Mouse (Mus musculus): ENCODE results near the gene Fbn1. TPM values are rescaled to one million over a fixed set of nuclear protein-coding genes. Genes with fewer than 3 reads are reported as not detected.
"Not testable (repeated sequence)": the region's sequence is repeated elsewhere in the genome, so short reads cannot be mapped to it uniquely, and the experiment has no call there.

The Fbn1 gene
- polyA plus RNA-seq, 1 experiment from 2014 or later = 25.5 TPM

- no peaks in the 10 kb centered on the region for H3K27me3 ChIP-seq
- DNase-seq (ENCODE audit: low read depth, low spot score) = peak; percentile 97
- CTCF ChIA-PET = interaction anchor here (1.1 kb wide), 1 partner anchor 43 kb away, joined by 3 read pairs; no protein-coding TSS in a partner anchor
- POLR2A ChIA-PET = no interaction called here
- no peak for TF ChIP-seq CTCF (IDR thresholded peaks at IDR 0.05)
- in situ Hi-C loops (cut with MboI; ENCODE audit: low pct_unique_long_range_greater_than_20kb) = no loop called here
- peak; percentile 87 for ATAC-seq
Measured at GRCm38 (mm10) chr2:125301877-125302624, 205.7 kb downstream of the Fbn1 start.

GRCm38 (mm10) chr2:125298841-125299240 lies 209.0 kb downstream of the Fbn1 start:
- in situ Hi-C loops (cut with MboI; ENCODE audit: low pct_unique_long_range_greater_than_20kb) = no loop called here
- DNase-seq (ENCODE audit: low read depth, low spot score) (no peak), ATAC-seq (no peak)
- H3K27me3 ChIP-seq = no peaks in the 10 kb centered on the region
- ChIA-PET POLR2A (no interaction called here), CTCF (interaction anchor here (1.0 kb wide), 1 partner anchor 19 kb away, joined by 3 read pairs; no protein-coding TSS in a partner anchor)
- no peak for TF ChIP-seq CTCF (IDR thresholded peaks at IDR 0.05)

GRCm38 (mm10) chr2:125295526-125295925 lies 212.3 kb downstream of the Fbn1 start:
- in situ Hi-C loops (cut with MboI; ENCODE audit: low pct_unique_long_range_greater_than_20kb) = no loop called here
- ATAC-seq = no peak
- TF ChIP-seq CTCF (IDR thresholded peaks at IDR 0.05) = no peak
- DNase-seq (ENCODE audit: low read depth, low spot score) = no peak
- ChIA-PET POLR2A (no interaction called here), CTCF (no interaction called here)
- H3K27me3 ChIP-seq = no peaks in the 10 kb centered on the region

GRCm38 (mm10) chr2:125293969-125294491 lies 213.8 kb downstream of the Fbn1 start:
- in situ Hi-C loops (cut with MboI; ENCODE audit: low pct_unique_long_range_greater_than_20kb) = no loop called here
- H3K27me3 ChIP-seq = no peaks in the 10 kb centered on the region
- DNase-seq (ENCODE audit: low read depth, low spot score) (peak; percentile 59), ATAC-seq (no peak)
- ChIA-PET POLR2A (interaction anchor here (0.5 kb wide), 1 partner anchor 34 kb away, joined by 3 read pairs; no protein-coding TSS in a partner anchor), CTCF (no interaction called here)
- TF ChIP-seq CTCF (IDR thresholded peaks at IDR 0.05) = no peak

- ChIA-PET CTCF (interaction anchor here (1.0 kb wide), 1 partner anchor 185 kb away, joined by 3 read pairs; no protein-coding TSS in a partner anchor), POLR2A (no interaction called here)
- no peak for DNase-seq (ENCODE audit: low read depth, low spot score)
- in situ Hi-C loops (cut with MboI; ENCODE audit: low pct_unique_long_range_greater_than_20kb) = no loop called here
- no peak for ATAC-seq
- H3K27me3 ChIP-seq = no peaks in the 10 kb centered on the region
- TF ChIP-seq CTCF (IDR thresholded peaks at IDR 0.05) = no peak
Measured at GRCm38 (mm10) chr2:125292616-125293015, 215.2 kb downstream of the Fbn1 start.

GRCm38 (mm10) chr2:125291101-125291500 lies 216.7 kb downstream of the Fbn1 start:
- ATAC-seq (no peak), DNase-seq (ENCODE audit: low read depth, low spot score) (no peak)
- H3K27me3 ChIP-seq = no peaks in the 10 kb centered on the region
- in situ Hi-C loops (cut with MboI; ENCODE audit: low pct_unique_long_range_greater_than_20kb) = no loop called here
- ChIA-PET CTCF (no interaction called here), POLR2A (no interaction called here)
- TF ChIP-seq CTCF (IDR thresholded peaks at IDR 0.05) = no peak

- no peak for ATAC-seq
- DNase-seq (ENCODE audit: low read depth, low spot score) = no peak
- in situ Hi-C loops (cut with MboI; ENCODE audit: low pct_unique_long_range_greater_than_20kb) = no loop called here
- no peak for TF ChIP-seq CTCF (IDR thresholded peaks at IDR 0.05)
- ChIA-PET CTCF (interaction anchor here (1.1 kb wide), 1 partner anchor 14 kb away, joined by 4 read pairs; no protein-coding TSS in a partner anchor), POLR2A (no interaction called here)
- H3K27me3 ChIP-seq = no peaks in the 10 kb centered on the region
Measured at GRCm38 (mm10) chr2:125290197-125290965, 217.4 kb downstream of the Fbn1 start.

GRCm38 (mm10) chr2:125285777-125286176 lies 222.0 kb downstream of the Fbn1 start:
- in situ Hi-C loops (cut with MboI; ENCODE audit: low pct_unique_long_range_greater_than_20kb) = no loop called here
- no peak for TF ChIP-seq CTCF (IDR thresholded peaks at IDR 0.05)
- DNase-seq (ENCODE audit: low read depth, low spot score) (no peak), ATAC-seq (no peak)
- H3K27me3 ChIP-seq = no peaks in the 10 kb centered on the region
- POLR2A ChIA-PET = no interaction called here
- CTCF ChIA-PET = interaction anchor here (0.9 to 1.6 kb wide), 4 partner anchors 14 to 319 kb away, joined by 3 to 4 read pairs (median 3); no protein-coding TSS in a partner anchor

- ATAC-seq (no peak), DNase-seq (ENCODE audit: low read depth, low spot score) (no peak)
- no peak for TF ChIP-seq CTCF (IDR thresholded peaks at IDR 0.05)
- in situ Hi-C loops (cut with MboI; ENCODE audit: low pct_unique_long_range_greater_than_20kb) = no loop called here
- no peaks in the 10 kb centered on the region for H3K27me3 ChIP-seq
- ChIA-PET POLR2A (interaction anchor here (0.5 kb wide), 1 partner anchor 331 kb away, joined by 5 read pairs; no protein-coding TSS in a partner anchor), CTCF (interaction anchor here (2.0 kb wide), 1 partner anchor 322 kb away, joined by 6 read pairs; no protein-coding TSS in a partner anchor)
Measured at GRCm38 (mm10) chr2:125282334-125283206, 225.2 kb downstream of the Fbn1 start.

- CTCF ChIA-PET; H3K27me3 ChIP-seq; in situ Hi-C loops (cut with MboI; ENCODE audit: low pct_unique_long_range_greater_than_20kb); DNase-seq (ENCODE audit: low read depth, low spot score); ATAC-seq; POLR2A ChIA-PET: not testable (repeated sequence)
Measured at GRCm38 (mm10) chr2:125279995-125280394, 227.8 kb downstream of the Fbn1 start.
